Mouse (Mus musculus): ENCODE measurements at regions not wholly inside any gene's neighbourhood (a gene's known extent, or its start where the extent isn't known, plus 50 kb on each side); places are given as distances from the start of the nearest gene placed in this dataset.

GRCm38 (mm10) chr12:77090525-77090924 is 128.5 kb upstream of the Max start:
- no peak for TF ChIP-seq POLR2A (IDR thresholded peaks at IDR 0.05; ENCODE audit: borderline replicate concordance, extremely low read depth, low read depth, low read length)
- no peak for TF ChIP-seq CTCF (IDR thresholded peaks at IDR 0.05; ENCODE audit: insufficient read depth, low read length)
